Mouse (Mus musculus) CH12.LX (cell line): ENCODE data around the gene Lypd8. TPM values are rescaled to one million over a fixed set of nuclear protein-coding genes. Genes with fewer than 3 reads are reported as not detected.

ENCODE experiments used
- DNase-seq: peaks from one replicate; pipeline ENCODE4 v3.0.0-alpha.2; 2013; ENCODE audit errors: extremely low read depth
- H3K27ac ChIP-seq: 2 replicates; pipeline ENCODE4 v1.5.1; 2012; ENCODE audit warnings: low read depth, mild to moderate bottlenecking, control low read depth, moderate library complexity; ENCODE audit not compliant: insufficient read depth
- H3K27me3 ChIP-seq: replicated peaks from 2 replicates; pipeline ENCODE3; 2012; ENCODE audit warnings: inconsistent platforms
- H3K36me3 ChIP-seq, 2 experiments: replicated peaks in 1 of 2; 2 replicates each; pipeline versions ENCODE3 to v1.6.1; 2012; ENCODE audit warnings: inconsistent platforms in 1 of 2, low read length in 1 of 2, mild to moderate bottlenecking in 1 of 2, mixed read lengths in 1 of 2, moderate library complexity in 1 of 2; ENCODE audit not compliant: control insufficient read depth in 1 of 2, insufficient read depth in 1 of 2
- H3K4me1 ChIP-seq, 2 experiments: 2 replicates each; pipeline ENCODE4 v1.6.1; 2012; ENCODE audit warnings: inconsistent platforms in 1 of 2, moderate library complexity in 1 of 2; ENCODE audit not compliant: insufficient read depth in 2 of 2, control insufficient read depth in 1 of 2
- H3K4me2 ChIP-seq: 2 replicates; pipeline ENCODE4 v1.6.1; 2012; ENCODE audit warnings: low read depth, mild to moderate bottlenecking, control low read depth; ENCODE audit not compliant: poor library complexity, insufficient read depth, severe bottlenecking
- H3K4me3 ChIP-seq, 3 experiments: fragments of 150-350 bp in 1 of 3; sonication (generic) in 1 of 3; replicated peaks in 1 of 3; 2 replicates each; pipeline versions ENCODE3 to v1.5.1; 2011 to 2012; ENCODE audit warnings: low read depth in 2 of 3, low read length in 2 of 3, mild to moderate bottlenecking in 2 of 3, moderate library complexity in 2 of 3, control low read depth in 1 of 3, improper control_type of control experiment in 1 of 3, inconsistent platforms in 1 of 3, mixed read lengths in 1 of 3; ENCODE audit not compliant: poor library complexity in 1 of 3
- H3K79me2 ChIP-seq: replicated peaks from 2 replicates; pipeline ENCODE4 v1.6.1; 2012; ENCODE audit warnings: mild to moderate bottlenecking, moderate library complexity; ENCODE audit not compliant: control insufficient read depth, poor library complexity, insufficient read depth, severe bottlenecking; ENCODE audit errors: extremely low read depth
- H3K9ac ChIP-seq: 2 replicates; pipeline ENCODE4 v1.6.1; 2012; ENCODE audit warnings: low read depth, mild to moderate bottlenecking, control low read depth, moderate library complexity; ENCODE audit not compliant: insufficient read depth
- H3K9me3 ChIP-seq: replicated peaks from 2 replicates; pipeline ENCODE3; 2012; ENCODE audit warnings: low read length, inconsistent platforms, mixed read lengths
- BHLHE40 ChIP-seq: IDR thresholded peaks from 2 replicates; pipeline ENCODE4 v1.6.1; 2011; ENCODE audit warnings: mild to moderate bottlenecking, low read depth, low read length, improper control_type of control experiment
- CHD1 ChIP-seq: IDR thresholded peaks from 2 replicates; pipeline ENCODE4 v1.6.1; 2012; ENCODE audit warnings: low read depth, low read length, improper control_type of control experiment, inconsistent platforms
- CHD2 ChIP-seq: IDR thresholded peaks from 2 replicates; pipeline ENCODE4 v1.6.1; 2011; ENCODE audit warnings: low read length, improper control_type of control experiment
- CTCF ChIP-seq, 2 experiments: IDR thresholded peaks in 1 of 2; conservative IDR thresholded peaks in 1 of 2; 2 replicates each; pipeline ENCODE4 v1.5.1; 2011 to 2012; ENCODE audit warnings: low read depth in 2 of 2, low read length in 2 of 2, improper control_type of control experiment in 1 of 2, inconsistent platforms in 1 of 2, mild to moderate bottlenecking in 1 of 2, moderate library complexity in 1 of 2
- ELF1 ChIP-seq: IDR thresholded peaks from 2 replicates; pipeline ENCODE4 v1.6.1; 2014; ENCODE audit warnings: low read depth, mild to moderate bottlenecking, inconsistent platforms, low read length, improper control_type of control experiment
- GABPA ChIP-seq: IDR thresholded peaks from 2 replicates; pipeline ENCODE4 v1.6.1; 2012; ENCODE audit warnings: low read depth, low read length, improper control_type of control experiment, inconsistent platforms; ENCODE audit not compliant: insufficient replicate concordance
- HCFC1 ChIP-seq: IDR thresholded peaks from 2 replicates; pipeline ENCODE4 v1.6.1; 2012; ENCODE audit warnings: low read depth, mild to moderate bottlenecking, inconsistent platforms, low read length, improper control_type of control experiment
- IRF4 ChIP-seq: IDR thresholded peaks from 2 replicates; pipeline ENCODE4 v1.6.1; 2014; ENCODE audit warnings: low read depth, mild to moderate bottlenecking, inconsistent platforms, low read length, improper control_type of control experiment
- JUN ChIP-seq: IDR thresholded peaks from 2 replicates; pipeline ENCODE4 v1.6.1; 2011; ENCODE audit warnings: low read depth, mild to moderate bottlenecking, low read length, improper control_type of control experiment, moderate library complexity; ENCODE audit not compliant: insufficient read depth
- JUND ChIP-seq: conservative IDR thresholded peaks from 2 replicates; pipeline ENCODE4 v1.6.1; 2011; ENCODE audit warnings: low read depth, low read length, improper control_type of control experiment
- KAT2A ChIP-seq: IDR thresholded peaks from 2 replicates; pipeline ENCODE4 v1.6.1; 2012; ENCODE audit warnings: low read length, improper control_type of control experiment, inconsistent platforms; ENCODE audit not compliant: insufficient replicate concordance
- MAFK ChIP-seq: IDR thresholded peaks from 2 replicates; pipeline ENCODE4 v1.6.1; 2011; ENCODE audit warnings: low read length, improper control_type of control experiment; ENCODE audit not compliant: insufficient replicate concordance
- MXI1 ChIP-seq: IDR thresholded peaks from 2 replicates; pipeline ENCODE4 v1.6.1; 2011; ENCODE audit warnings: mild to moderate bottlenecking, low read depth, low read length, improper control_type of control experiment
- NRF1 ChIP-seq: IDR thresholded peaks from 2 replicates; pipeline ENCODE4 v1.6.1; 2014; ENCODE audit warnings: low read depth, mild to moderate bottlenecking, inconsistent platforms, low read length, improper control_type of control experiment, moderate library complexity
- PAX5 ChIP-seq: IDR thresholded peaks from 2 replicates; pipeline ENCODE4 v1.6.1; 2012; ENCODE audit warnings: low read length, inconsistent platforms, mixed read lengths
- RAD21 ChIP-seq: IDR thresholded peaks from 2 replicates; pipeline ENCODE4 v1.6.1; 2011; ENCODE audit warnings: low read depth, mild to moderate bottlenecking, low read length, improper control_type of control experiment, moderate library complexity
- SIN3A ChIP-seq: IDR thresholded peaks from 2 replicates; pipeline ENCODE4 v1.6.1; 2012; ENCODE audit warnings: low read length, improper control_type of control experiment, inconsistent platforms
- SMC3 ChIP-seq: IDR thresholded peaks from 2 replicates; pipeline ENCODE4 v1.6.1; 2011; ENCODE audit warnings: low read depth, low read length, improper control_type of control experiment
- UBTF ChIP-seq: IDR thresholded peaks from 2 replicates; pipeline ENCODE4 v1.6.1; 2012; ENCODE audit warnings: low read depth, mild to moderate bottlenecking, inconsistent platforms, low read length, improper control_type of control experiment, moderate library complexity
- ZMIZ1 ChIP-seq: IDR thresholded peaks from 2 replicates; pipeline ENCODE4 v1.6.1; 2012; ENCODE audit warnings: low read depth, mild to moderate bottlenecking, inconsistent platforms, low read length, improper control_type of control experiment
- ZNF384 ChIP-seq: IDR thresholded peaks from 2 replicates; pipeline ENCODE4 v1.6.1; 2012; ENCODE audit warnings: low read depth, low read length, improper control_type of control experiment, inconsistent platforms
- dilution Hi-C: fragments of 300-500 bp; cut with MboI; formaldehyde crosslinking; loops from 2 replicates; pipeline ENCODE4 v1.14.3; 2020; ENCODE audit warnings: low sequenced_read_pairs; ENCODE audit not compliant: extremely low pct_unique_long_range_greater_than_20kb, extremely low pct_ligation_motif_present
- in situ Hi-C: fragments of 300-500 bp; cut with MboI; formaldehyde crosslinking; loops from 3 replicates; pipeline ENCODE4 v1.14.3; 2019; ENCODE audit warnings: low sequenced_read_pairs, low pct_ligation_motif_present, low pct_unique_long_range_greater_than_20kb, mixed read lengths
- polyA plus RNA-seq: library from polyadenylated mRNA; unstranded; fragments of >175 nt; gene quantifications from 2 replicates; pipeline ENCODE4 v1.2.1, GENCODE M21; 2012; ENCODE audit warnings: low read depth; ENCODE audit not compliant: insufficient read length
- total RNA-seq, 2 experiments: library from RNA; depleted of rRNA; stranded (reverse); fragments of 300-350 nt in 1 of 2; fragments of >200 nt in 1 of 2; gene quantifications; 2 replicates each; pipeline ENCODE4 v1.2.3; 2012 to 2014

The Lypd8 gene
- total and polyA plus RNA-seq, 3 experiments: not detected

GRCm38 (mm10) chr11:58382471-58382870, 3.6 kb downstream of the Lypd8 start:
- Histone ChIP-seq H3K9me3 (no peaks in the 10 kb centered on the region), H3K27ac (no peak overlapping the region), H3K27me3 (peaks cover 87% of the 10 kb centered on the region), H3K4me3 (no peak overlapping the region), H3K79me2 (no peaks in the 10 kb centered on the region), H3K4me2 (no peak overlapping the region), H3K4me1 (no peaks in the 10 kb centered on the region), H3K36me3 (no peaks in the 10 kb centered on the region), H3K9ac (no peak overlapping the region)
- no peak for TF ChIP-seq CTCF (conservative IDR thresholded peaks at IDR 0.05 in 1 of 2, IDR thresholded peaks at IDR 0.05 in 1 of 2; ENCODE audit: low read depth in 2 of 2, low read length in 2 of 2)
- TF ChIP-seq JUND: no peak
- TF ChIP-seq BHLHE40: no peak
- no peak for TF ChIP-seq JUN
- TF ChIP-seq ZMIZ1: no peak
- no peak for TF ChIP-seq ZNF384
- TF ChIP-seq RAD21: no peak
- TF ChIP-seq GABPA: no peak
- no peak for TF ChIP-seq PAX5
- TF ChIP-seq ELF1: no peak
- no peak for TF ChIP-seq KAT2A
- TF ChIP-seq IRF4: no peak
- no peak for TF ChIP-seq SIN3A
- no peak for TF ChIP-seq MXI1
- no peak for TF ChIP-seq CHD2
- no peak for TF ChIP-seq MAFK
- TF ChIP-seq CHD1: no peak
- in situ Hi-C loops (no loop called here), dilution Hi-C loops (no loop called here)
- no peak for DNase-seq

GRCm38 (mm10) chr11:58399985-58400645, 21.3 kb downstream of the Lypd8 start:
- peak; percentile 11 for DNase-seq
- dilution Hi-C loops (no loop called here), in situ Hi-C loops (loop anchor here (5.0 kb wide), 1 partner anchor 32 kb away; the partner anchor contains the start of gene Gm12253)
- Histone ChIP-seq H3K4me2 (peak overlapping the region; percentile 11; the same call in 1 of the 2 replicates), H3K9me3 (no peaks in the 10 kb centered on the region), H3K4me3 (no peak overlapping the region), H3K27ac (no peak overlapping the region), H3K9ac (no peak overlapping the region), H3K27me3 (peaks cover 88% of the 10 kb centered on the region), H3K36me3 (no peaks in the 10 kb centered on the region), H3K4me1 (peaks cover 2 to 3% of the 10 kb centered on the region in 2 experiments; a peak in 1 of 4 replicates), H3K79me2 (no peaks in the 10 kb centered on the region)
- no peak for TF ChIP-seq SMC3
- no peak for TF ChIP-seq ZNF384
- no peak for TF ChIP-seq UBTF
- TF ChIP-seq IRF4: no peak
- no peak for TF ChIP-seq NRF1
- TF ChIP-seq MAFK: no peak
- TF ChIP-seq RAD21: no peak
- no peak for TF ChIP-seq HCFC1
